Mouse (Mus musculus) T-helper 2 cell (primary cell): Measurements from ENCODE around the gene Eml3.

Experiments used
- in situ Hi-C: fragments of 300-600 bp; cut with MboI, MseI; formaldehyde crosslinking; loops from one replicate; pipeline ENCODE4 v1.15.1; 2025; ENCODE audit warnings: high pct_unique_total_duplicates

Gene Eml3

GRCm38 (mm10) chr19:8929224-8930088, at the start of gene Eml3, which contains the start of gene Rom1:
Eml3 (plus strand) TSS chr19:8929552.
Rom1 (minus strand) TSS chr19:8929356.
- in situ Hi-C loops = no loop called here

GRCm38 (mm10) chr19:8880311-8881033, 48.9 kb upstream of the Eml3 start, which contains the start of gene Uqcc3:
Uqcc3 (minus strand) TSS chr19:8880923.
- in situ Hi-C loops = no loop called here

- in situ Hi-C loops = no loop called here
Measured at GRCm38 (mm10) chr19:8881034-8881392, 48.3 kb upstream of the Eml3 start.

- in situ Hi-C loops = no loop called here
Measured at GRCm38 (mm10) chr19:8883616-8884015, 45.7 kb upstream of the Eml3 start, which contains the start of the genes Lbhd1 and Gm49403. Lbhd1 (plus strand) TSS chr19:8883732. Gm49403 (plus strand) TSS chr19:8883930.

GRCm38 (mm10) chr19:8886916-8887584, 42.3 kb upstream of the Eml3 start:
- in situ Hi-C loops = no loop called here

GRCm38 (mm10) chr19:8887585-8888463, 41.5 kb upstream of the Eml3 start:
- in situ Hi-C loops = no loop called here

- in situ Hi-C loops = no loop called here
Measured at GRCm38 (mm10) chr19:8888511-8889385, 40.6 kb upstream of the Eml3 start, which contains the start of the genes 1810009A15Rik and Gm49416. 1810009A15Rik (plus strand) TSS chr19:8888853. Gm49416 (plus strand) TSS chr19:8888926.

- in situ Hi-C loops = no loop called here
Measured at GRCm38 (mm10) chr19:8892829-8893766, 36.3 kb upstream of the Eml3 start, which contains the start of gene Ints5. Ints5 (plus strand) TSS chr19:8893005.

GRCm38 (mm10) chr19:8895397-8895960, 33.9 kb upstream of the Eml3 start:
- in situ Hi-C loops = loop anchor here (5.0 kb wide), 1 partner anchor 47 kb away; the partner anchor contains the start of gene Mta2

GRCm38 (mm10) chr19:8896231-8896630, 33.1 kb upstream of the Eml3 start:
- in situ Hi-C loops = loop anchor here (5.0 kb wide), 1 partner anchor 46 kb away; the partner anchor contains the start of gene Mta2

- in situ Hi-C loops = loop anchor here (5.0 kb wide), 1 partner anchor 45 kb away; the partner anchor contains the start of gene Mta2
Measured at GRCm38 (mm10) chr19:8897211-8897864, 32.0 kb upstream of the Eml3 start.

- in situ Hi-C loops = loop anchor here (5.0 kb wide), 1 partner anchor 44 kb away; the partner anchor contains the start of gene Mta2
Measured at GRCm38 (mm10) chr19:8897865-8898495, 31.4 kb upstream of the Eml3 start, which contains the start of gene Ganab. Ganab (plus strand) TSS chr19:8898071.

- in situ Hi-C loops = loop anchor here (5.0 kb wide), 1 partner anchor 44 kb away; the partner anchor contains the start of gene Mta2
Measured at GRCm38 (mm10) chr19:8898576-8898975, 30.8 kb upstream of the Eml3 start.

GRCm38 (mm10) chr19:8899079-8899478, 30.3 kb upstream of the Eml3 start:
- in situ Hi-C loops = loop anchor here (5.0 kb wide), 1 partner anchor 43 kb away; the partner anchor contains the start of gene Mta2

GRCm38 (mm10) chr19:8903412-8903811, 25.9 kb upstream of the Eml3 start:
- in situ Hi-C loops = loop anchor here (10.0 kb wide), 1 partner anchor 79 kb away; the partner anchor contains the start of genes AC129217.1 and Hnrnpul2

GRCm38 (mm10) chr19:8908531-8908930, 20.8 kb upstream of the Eml3 start:
- in situ Hi-C loops = loop anchor here (10.0 kb wide), 1 partner anchor 84 kb away; the partner anchor contains the start of genes AC129217.1 and Hnrnpul2
